Mouse (Mus musculus) E14TG2a.4 (cell line): Measurements from ENCODE around the gene Tfcp2.
A peak's percentile ranks its signal among the peaks of the same experiment; 100 is the strongest.

Experiments used
- H3K27me3 ChIP-seq: 2 replicates; pipeline ENCODE4 v1.6.1; 2014; ENCODE audit warnings: low read length, control low read depth; ENCODE audit not compliant: insufficient read depth
- H3K36me3 ChIP-seq: 2 replicates; pipeline ENCODE4 v1.6.1; 2014; ENCODE audit warnings: low read length, control low read depth; ENCODE audit not compliant: insufficient read depth
- H3K4me1 ChIP-seq: replicated peaks from 2 replicates; pipeline ENCODE4 v1.6.1; 2014; ENCODE audit warnings: low read depth, low read length, control low read depth
- H3K4me3 ChIP-seq: replicated peaks from 2 replicates; pipeline ENCODE4 v1.5.1; 2014; ENCODE audit warnings: mild to moderate bottlenecking, low read length
- H3K9me3 ChIP-seq: 2 replicates; pipeline ENCODE4 v1.6.1; 2014; ENCODE audit warnings: low read length, control low read depth
- CTCF ChIP-seq: conservative IDR thresholded peaks from 2 replicates; pipeline ENCODE4 v1.5.1; 2014; ENCODE audit warnings: low read length
- NANOG ChIP-seq: IDR thresholded peaks from 2 replicates; pipeline ENCODE4 v1.6.1; 2014; ENCODE audit warnings: borderline replicate concordance, low read length, mixed read lengths
- POU5F1 ChIP-seq: IDR thresholded peaks from 2 replicates; pipeline ENCODE4 v1.6.1; 2014; ENCODE audit warnings: low read length, borderline replicate concordance

The Tfcp2 gene

GRCm38 (mm10) chr15:100467738-100468137, 84.1 kb downstream of the Tfcp2 start:
- Histone ChIP-seq H3K4me1 (peaks cover 47% of the 10 kb centered on the region), H3K36me3 (no peaks in the 10 kb centered on the region), H3K27me3 (peaks cover 20% of the 10 kb centered on the region), H3K9me3 (no peaks in the 10 kb centered on the region), H3K4me3 (peak overlapping the region; percentile 85; the same call in 1 of the 2 replicates)
- no peak for TF ChIP-seq CTCF
- TF ChIP-seq POU5F1: no peak
- TF ChIP-seq NANOG: no peak

GRCm38 (mm10) chr15:100465432-100465831, 86.4 kb downstream of the Tfcp2 start:
- TF ChIP-seq CTCF (no peak), POU5F1 (no peak), NANOG (no peak)

GRCm38 (mm10) chr15:100463712-100464111, 88.1 kb downstream of the Tfcp2 start:
- TF ChIP-seq POU5F1 (no peak), CTCF (peak; percentile 76), NANOG (no peak)
- peaks cover 10% of the 10 kb centered on the region for H3K27me3 ChIP-seq
- peaks cover 33% of the 10 kb centered on the region for H3K4me1 ChIP-seq
- no peaks in the 10 kb centered on the region for H3K9me3 ChIP-seq
- no peak overlapping the region for H3K4me3 ChIP-seq
- H3K36me3 ChIP-seq: no peaks in the 10 kb centered on the region

More at GRCm38 (mm10) chr15:100465432-100465831, 86.4 kb downstream of the Tfcp2 start:
- H3K27me3 ChIP-seq: peaks cover 15% of the 10 kb centered on the region
- H3K36me3 ChIP-seq: no peaks in the 10 kb centered on the region
- H3K4me1 ChIP-seq: peaks cover 42% of the 10 kb centered on the region
- no peaks in the 10 kb centered on the region for H3K9me3 ChIP-seq
- H3K4me3 ChIP-seq: no peak overlapping the region

GRCm38 (mm10) chr15:100462086-100462485, 89.7 kb downstream of the Tfcp2 start:
- no peak overlapping the region for H3K4me3 ChIP-seq

GRCm38 (mm10) chr15:100461646-100462045, 90.2 kb downstream of the Tfcp2 start:
- peaks cover 27% of the 10 kb centered on the region for H3K4me1 ChIP-seq
- H3K27me3 ChIP-seq: peaks cover 13% of the 10 kb centered on the region
- H3K9me3 ChIP-seq: no peaks in the 10 kb centered on the region
- no peak for TF ChIP-seq POU5F1
- TF ChIP-seq NANOG: no peak
- TF ChIP-seq CTCF: no peak
- H3K4me3 ChIP-seq: no peak overlapping the region
- H3K36me3 ChIP-seq: no peaks in the 10 kb centered on the region

More at GRCm38 (mm10) chr15:100462086-100462485, 89.7 kb downstream of the Tfcp2 start:
- peaks cover 26% of the 10 kb centered on the region for H3K4me1 ChIP-seq
- no peak for TF ChIP-seq POU5F1
- no peak for TF ChIP-seq NANOG
- no peak for TF ChIP-seq CTCF
- peaks cover 13% of the 10 kb centered on the region for H3K27me3 ChIP-seq
- no peaks in the 10 kb centered on the region for H3K9me3 ChIP-seq
- no peaks in the 10 kb centered on the region for H3K36me3 ChIP-seq

- no peak overlapping the region for H3K4me3 ChIP-seq
- peaks cover 33% of the 10 kb centered on the region for H3K4me1 ChIP-seq
- H3K27me3 ChIP-seq: peaks cover 13% of the 10 kb centered on the region
- no peak for TF ChIP-seq CTCF
- no peak for TF ChIP-seq NANOG
- TF ChIP-seq POU5F1: no peak
- no peaks in the 10 kb centered on the region for H3K9me3 ChIP-seq
- no peaks in the 10 kb centered on the region for H3K36me3 ChIP-seq
Observed at GRCm38 (mm10) chr15:100460942-100461341, 90.9 kb downstream of the Tfcp2 start.

- Histone ChIP-seq H3K36me3 (no peaks in the 10 kb centered on the region), H3K4me3 (no peak overlapping the region), H3K27me3 (peaks cover 13% of the 10 kb centered on the region), H3K4me1 (peaks cover 28% of the 10 kb centered on the region), H3K9me3 (no peaks in the 10 kb centered on the region)
- TF ChIP-seq NANOG (no peak), CTCF (peak; percentile 53)
Observed at GRCm38 (mm10) chr15:100458055-100458454, 93.8 kb downstream of the Tfcp2 start.

- Histone ChIP-seq H3K4me3 (no peak overlapping the region), H3K4me1 (peaks cover 28% of the 10 kb centered on the region), H3K9me3 (no peaks in the 10 kb centered on the region), H3K27me3 (peaks cover 13% of the 10 kb centered on the region), H3K36me3 (no peaks in the 10 kb centered on the region)
- peak; percentile 80 for TF ChIP-seq CTCF
- TF ChIP-seq POU5F1: no peak
- no peak for TF ChIP-seq NANOG
Observed at GRCm38 (mm10) chr15:100457340-100457739, 94.5 kb downstream of the Tfcp2 start.

- peaks cover 34% of the 10 kb centered on the region for H3K4me1 ChIP-seq
- H3K27me3 ChIP-seq: peaks cover 13% of the 10 kb centered on the region
- no peaks in the 10 kb centered on the region for H3K9me3 ChIP-seq
- no peak for TF ChIP-seq POU5F1
- TF ChIP-seq NANOG: no peak
- TF ChIP-seq CTCF: no peak
- no peaks in the 10 kb centered on the region for H3K36me3 ChIP-seq
- no peak overlapping the region for H3K4me3 ChIP-seq
Observed at GRCm38 (mm10) chr15:100456356-100456991, 95.3 kb downstream of the Tfcp2 start.
